Mouse (Mus musculus) inflammation-experienced regulatory T-cells, adult 6 months (primary cell): ENCODE data around the gene Rasal3. TPM values are rescaled to one million over a fixed set of nuclear protein-coding genes. Genes with fewer than 3 reads are reported as not detected.

Experiments
- ATAC-seq: one replicate; pipeline ENCODE4 v1.8.0; 2017
- polyA plus RNA-seq, 3 experiments: library from polyadenylated mRNA; unstranded; fragments of 100-300 nt; shearing (Covaris generic); gene quantifications; one replicate each; pipeline ENCODE4 v1.2.1; 2017

Gene Rasal3
- polyA plus RNA-seq = 100 to 1,000 TPM; 109 to 139 (median 109) TPM

DNA sequence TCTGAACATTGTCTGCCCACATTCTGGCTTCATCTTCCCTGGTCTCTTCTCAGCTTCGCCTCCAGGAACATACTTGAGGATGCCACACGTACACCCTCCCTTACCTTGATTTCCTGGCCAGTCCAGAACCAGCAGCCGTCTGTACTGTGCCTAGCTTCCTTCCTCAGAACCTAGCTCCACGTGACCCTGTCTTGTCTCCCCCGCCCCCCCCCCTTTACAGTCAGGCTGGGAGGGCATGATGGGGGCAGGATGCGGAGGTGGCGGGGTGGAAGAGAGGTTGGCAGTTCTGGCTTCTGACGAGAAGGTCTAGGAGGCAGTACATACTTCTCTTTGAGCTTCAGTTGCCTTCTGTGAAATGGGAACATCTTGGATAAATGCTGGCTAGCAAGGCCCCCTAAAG is at the start of gene Rasal3:
Gene Rasal3, minus strand, starts transcription at position 167 of the 400 bp plus-strand sequence.
- ATAC-seq = peak; percentile 85

DNA sequence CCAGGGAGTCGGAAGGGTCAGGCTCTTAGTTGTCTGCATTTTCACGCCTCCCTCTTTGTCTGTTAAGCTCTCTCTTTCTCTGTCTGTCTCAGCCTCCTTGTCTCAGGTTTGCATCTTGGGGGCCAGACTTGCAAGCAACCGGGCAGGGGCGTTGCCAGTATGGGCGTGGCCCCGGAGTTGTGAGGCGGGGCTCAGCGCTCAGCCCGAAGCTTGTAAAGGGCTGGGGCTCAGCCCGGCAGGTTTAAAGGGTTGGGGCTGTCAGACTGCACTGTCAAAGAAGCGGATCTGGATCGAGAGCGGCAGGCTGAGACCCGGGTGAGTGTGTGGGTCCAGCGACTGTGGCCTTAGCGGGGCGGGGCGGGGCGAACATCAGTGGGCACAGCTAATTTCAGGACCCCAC is 49.1 kb upstream of the Rasal3 start, which contains the start of gene Cyp4f39:
Gene Cyp4f39, plus strand, starts transcription at position 242 of the 400 bp plus-strand sequence.
- no peak for ATAC-seq

DNA sequence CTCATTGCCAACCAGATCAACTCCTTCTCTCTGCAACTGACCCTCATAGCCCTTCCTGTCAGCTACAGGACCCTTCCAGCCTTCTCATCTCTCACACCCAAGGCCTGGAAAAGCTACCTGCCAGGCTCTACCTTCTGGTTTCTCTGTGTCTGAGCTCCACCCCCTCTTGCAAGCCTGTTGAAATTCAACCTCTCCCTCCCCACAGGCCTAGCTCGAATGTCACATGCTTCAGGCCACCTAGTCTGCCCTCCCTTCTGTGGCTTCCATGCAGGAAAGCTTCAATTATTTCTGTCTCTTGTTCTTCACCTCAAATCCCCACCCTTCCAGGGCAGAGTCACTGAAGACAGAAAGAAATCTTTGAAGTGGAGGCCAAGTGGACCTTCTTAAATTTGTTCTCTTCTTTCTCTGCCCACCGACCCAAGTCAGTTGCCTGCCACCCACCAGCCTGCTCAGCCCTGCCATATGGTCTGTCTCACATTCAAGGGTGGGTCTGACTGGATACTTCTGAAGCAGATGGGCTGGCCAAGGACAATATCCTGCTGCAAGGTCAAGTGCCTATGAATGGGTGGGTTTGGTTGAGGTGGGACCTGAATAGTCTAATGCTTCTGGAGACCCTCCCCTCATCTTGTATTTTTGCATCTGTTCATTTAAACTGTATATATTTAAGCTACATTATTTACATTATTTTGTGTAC is 47.6 kb upstream of the Rasal3 start:
- ATAC-seq = no peak

DNA sequence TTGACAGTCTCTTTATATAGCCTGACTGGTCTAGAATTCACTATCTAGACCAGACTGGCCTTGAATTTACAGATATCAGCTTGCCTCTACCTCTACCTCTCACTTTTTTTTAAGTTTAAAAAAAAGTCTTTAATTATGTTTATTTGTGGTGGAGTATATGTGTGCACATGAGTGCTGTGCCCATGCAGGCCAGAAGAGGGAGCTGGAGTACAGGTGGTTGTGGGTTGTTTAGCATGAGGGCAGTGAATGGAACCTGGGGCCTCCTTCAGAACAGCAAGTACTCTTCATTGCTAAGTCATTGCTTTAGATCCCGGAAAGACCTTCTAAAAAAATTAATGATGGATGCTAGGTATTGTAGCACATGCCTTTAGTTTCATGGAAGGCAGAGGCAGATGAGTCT is 45.7 kb upstream of the Rasal3 start:
- ATAC-seq = no peak

DNA sequence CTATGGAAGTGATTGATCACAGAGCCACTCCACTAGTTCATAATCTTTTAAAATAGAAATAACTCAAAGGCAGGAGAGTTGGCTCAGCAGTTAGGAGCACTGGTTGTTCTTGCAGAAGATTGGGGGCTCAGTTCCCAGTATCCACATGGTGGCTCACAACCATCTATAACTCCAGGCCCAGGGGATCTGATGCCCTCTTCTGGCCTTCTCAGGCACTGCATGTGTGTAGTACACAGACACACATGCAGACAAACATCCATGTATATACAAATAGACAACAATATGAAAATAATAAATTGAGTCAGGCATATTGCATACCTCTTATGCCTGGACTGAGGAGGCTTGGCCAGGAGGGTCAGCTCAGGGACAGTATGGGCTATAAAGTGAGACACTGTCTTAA is 43.8 kb upstream of the Rasal3 start:
- ATAC-seq = no peak

DNA sequence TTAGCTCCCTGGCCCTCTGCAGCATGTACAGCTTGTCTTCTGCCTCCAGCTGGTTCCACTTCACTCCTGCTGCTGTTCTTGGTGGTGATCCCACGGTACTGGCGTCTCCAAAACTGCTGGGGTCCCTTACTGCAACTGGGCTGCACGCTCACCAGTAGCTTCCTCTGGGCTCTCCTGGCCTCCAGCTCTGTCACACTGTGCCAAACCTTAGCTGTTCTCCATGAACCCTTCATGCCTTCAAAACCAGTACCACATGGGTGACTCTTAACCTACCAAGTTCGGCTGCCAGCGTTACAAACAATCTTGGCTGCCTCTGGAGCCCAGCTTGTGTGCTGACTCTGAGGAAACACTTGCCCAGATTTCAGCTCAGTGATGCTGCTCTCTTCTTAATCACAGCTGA is 41.6 kb upstream of the Rasal3 start:
- no peak for ATAC-seq

DNA sequence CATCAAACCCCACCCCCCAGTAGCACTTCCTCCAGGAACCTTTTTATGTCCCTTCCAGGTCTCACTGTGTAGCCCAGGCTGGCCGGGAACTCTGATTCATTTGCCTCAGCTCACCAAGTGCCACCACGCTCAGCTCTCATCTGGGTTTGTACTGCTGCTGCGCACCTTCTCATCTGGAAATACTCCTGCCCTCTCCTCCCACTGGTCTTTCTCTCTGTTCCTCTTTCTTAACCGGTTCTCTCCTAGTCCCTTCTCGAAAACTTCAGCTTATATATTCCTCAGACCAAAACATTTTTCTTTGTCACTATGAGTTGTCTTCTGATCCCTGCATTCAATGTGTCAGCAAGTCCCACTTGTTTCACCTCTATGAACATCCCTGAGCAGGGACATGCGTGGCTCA is 39.9 kb upstream of the Rasal3 start:
- ATAC-seq = no peak

DNA sequence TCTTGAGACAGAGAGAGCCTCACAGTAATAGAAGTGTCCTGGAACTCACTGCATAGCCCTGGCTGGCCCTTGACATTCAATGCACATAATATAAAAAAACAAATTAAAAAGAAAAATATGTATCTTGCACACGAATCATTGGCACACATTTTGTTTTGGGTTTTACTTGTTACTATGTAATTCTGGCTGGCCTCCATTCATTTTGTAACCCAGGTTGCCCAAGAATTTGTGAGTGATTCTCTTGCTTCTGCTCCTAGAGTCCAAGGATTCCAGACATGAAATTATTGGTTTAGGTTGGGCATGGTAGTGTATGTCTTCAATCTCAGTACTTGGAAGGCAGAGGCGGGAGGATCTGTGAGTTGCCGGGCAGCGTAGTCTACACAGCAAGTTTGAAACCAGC is 33.7 kb upstream of the Rasal3 start:
- no peak for ATAC-seq

DNA sequence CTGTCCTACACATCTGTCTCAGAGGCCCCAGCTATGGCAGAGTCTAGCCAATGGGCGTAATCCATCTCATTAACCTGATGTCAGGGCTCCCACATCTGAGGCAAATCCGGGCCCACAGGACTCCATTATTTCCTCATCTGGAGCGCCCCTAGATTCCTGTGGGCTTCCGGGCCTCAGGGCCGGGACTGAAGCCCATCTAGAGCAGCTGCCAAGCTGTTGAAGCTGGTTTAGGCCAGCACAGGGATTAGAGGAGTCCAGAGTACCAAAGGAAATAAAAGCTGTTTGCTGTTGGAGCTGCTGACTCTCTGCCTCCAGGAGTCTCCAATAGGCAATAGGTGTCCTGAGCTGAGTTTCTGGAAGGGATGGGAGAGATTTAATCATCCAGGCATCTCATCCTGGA is 31.8 kb upstream of the Rasal3 start:
- no peak for ATAC-seq

DNA sequence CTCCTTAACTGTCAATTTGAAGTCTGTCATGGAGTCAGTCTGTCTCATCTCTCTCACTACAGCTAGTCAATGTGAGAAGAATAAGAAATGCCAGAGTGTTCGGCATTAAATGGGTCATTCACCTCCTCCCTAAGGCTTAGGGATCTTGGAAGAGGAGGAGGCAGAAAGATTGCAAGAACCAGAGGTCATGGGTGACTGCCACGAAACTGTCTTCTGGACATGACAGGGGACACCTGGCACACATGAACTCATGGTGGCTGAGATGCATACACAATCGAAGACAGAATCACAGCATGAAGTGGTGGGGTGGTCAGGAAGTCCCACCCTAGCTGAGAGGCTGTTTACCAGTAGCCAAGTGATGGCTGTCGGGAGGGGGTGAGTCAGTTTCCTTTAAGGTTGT is 30.9 kb upstream of the Rasal3 start:
- no peak for ATAC-seq

DNA sequence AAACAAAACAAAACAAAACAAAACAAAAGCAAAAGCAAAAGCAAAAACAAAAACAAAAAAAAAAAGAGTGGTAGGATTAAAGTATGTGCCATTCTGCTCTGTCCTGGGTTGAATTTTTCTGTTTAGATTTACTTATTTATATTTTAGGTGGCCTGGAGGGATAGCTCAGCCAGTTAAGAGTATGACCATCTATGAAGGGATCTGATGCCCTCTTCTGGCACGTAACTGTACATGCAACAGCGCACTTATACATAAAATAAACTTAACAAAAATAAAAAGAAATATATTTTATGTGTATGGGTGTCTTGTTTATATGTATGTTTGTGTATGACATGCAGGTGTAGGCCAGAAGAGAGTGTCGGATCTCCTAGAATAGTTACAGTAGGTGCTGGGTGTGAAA is 28.6 kb upstream of the Rasal3 start:
- peak; percentile 41 for ATAC-seq

DNA sequence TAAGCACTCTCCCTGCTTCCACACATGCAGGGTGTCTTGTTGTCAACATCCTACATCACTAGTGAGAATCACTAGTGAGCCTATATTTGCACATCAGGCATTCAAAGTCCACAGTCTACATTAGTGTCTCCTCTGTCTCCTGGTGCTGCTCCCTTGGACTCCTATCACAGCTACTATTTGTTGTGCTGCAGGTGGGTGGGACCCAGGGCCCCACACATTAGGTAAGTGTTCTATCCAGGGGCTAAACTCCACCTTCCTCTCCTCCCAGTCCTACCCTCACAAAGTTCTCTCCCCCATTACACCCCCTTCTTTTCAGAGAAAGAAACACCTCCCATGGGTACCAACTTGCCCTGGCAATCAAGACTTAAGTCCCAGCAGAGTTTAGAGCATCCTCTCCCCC is 23.2 kb upstream of the Rasal3 start:
- no peak for ATAC-seq

DNA sequence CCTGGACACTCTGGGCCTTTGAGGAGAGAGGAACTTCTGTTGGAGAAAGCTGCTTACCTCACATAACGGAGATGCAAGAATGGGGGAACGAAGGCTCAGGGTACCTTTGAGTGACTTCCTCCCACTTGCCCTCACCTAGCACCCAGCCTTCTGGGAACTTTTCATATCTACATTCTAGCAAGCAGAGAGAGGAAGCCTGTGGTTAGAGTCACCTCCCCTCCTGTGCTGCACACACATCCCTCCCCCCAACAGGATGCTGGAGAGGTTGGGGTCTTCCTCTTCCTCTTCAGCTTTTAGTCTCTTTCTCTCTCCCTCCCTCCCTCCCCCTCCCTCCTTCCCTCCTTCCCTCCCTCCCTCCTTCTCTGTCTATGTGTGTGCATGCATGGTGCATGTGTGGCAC is 20.7 kb upstream of the Rasal3 start, which contains the start of gene Pglyrp2:
Gene Pglyrp2, minus strand, starts transcription at position 134 of the 400 bp plus-strand sequence.
- peak; percentile 98 for ATAC-seq

DNA sequence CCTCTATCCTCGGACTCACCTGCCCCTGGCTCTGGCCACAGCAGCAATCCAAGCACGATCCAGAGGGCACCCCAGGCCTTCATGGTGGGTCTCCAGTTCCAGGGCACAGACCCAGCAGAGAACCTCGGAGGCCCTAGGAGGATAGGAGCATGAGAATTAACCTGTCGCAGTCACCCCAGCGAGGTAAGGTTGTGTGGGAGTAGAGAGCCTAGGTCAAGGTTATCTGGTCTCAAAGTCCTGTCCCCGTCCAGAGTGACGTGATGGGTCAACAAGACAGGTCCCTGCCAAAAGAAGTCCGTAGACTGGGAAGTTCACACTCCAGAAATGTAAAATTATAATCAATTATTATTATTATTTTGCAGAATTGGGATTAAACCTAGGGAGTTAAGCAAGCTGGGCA is 17.4 kb upstream of the Rasal3 start:
- ATAC-seq = no peak

DNA sequence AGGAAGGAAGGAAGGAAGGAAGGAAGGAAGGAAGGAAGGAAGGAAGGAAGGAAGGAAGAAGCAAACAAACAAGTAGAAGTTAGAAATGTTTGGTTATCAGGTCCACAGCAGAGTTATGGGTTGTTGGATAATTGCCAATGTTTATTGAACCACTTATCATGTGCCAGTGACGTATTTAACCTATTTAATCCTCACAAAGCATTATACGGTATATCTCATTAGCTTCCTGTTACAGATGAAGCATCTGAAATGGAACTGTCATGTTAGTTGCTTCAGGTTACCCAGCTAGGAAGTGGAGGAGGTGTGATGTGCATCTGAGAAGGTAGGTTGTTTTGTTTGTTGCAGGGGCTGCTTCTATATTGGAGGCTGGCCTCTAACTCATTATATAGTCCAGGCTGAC is 16.6 kb upstream of the Rasal3 start:
- ATAC-seq = no peak

DNA sequence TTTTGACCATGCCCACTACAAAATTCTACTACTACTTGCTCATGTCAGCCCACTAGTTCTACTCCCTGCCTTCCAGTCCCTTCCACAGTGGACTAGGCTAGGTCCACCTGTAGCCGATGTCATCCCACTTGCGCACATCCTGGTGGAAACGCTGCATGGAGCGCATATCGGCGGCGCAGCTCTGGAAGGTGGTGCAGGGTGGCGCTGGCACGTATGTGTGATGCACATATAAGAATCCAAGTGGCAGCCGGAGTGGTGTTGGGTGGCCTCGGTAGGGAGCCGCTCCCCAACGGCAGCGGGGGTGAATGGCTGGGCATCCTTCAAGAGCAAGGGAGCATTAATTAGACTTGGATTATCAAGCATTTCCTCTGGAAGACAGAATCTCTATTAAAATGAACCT is 13.4 kb upstream of the Rasal3 start:
- no peak for ATAC-seq

DNA sequence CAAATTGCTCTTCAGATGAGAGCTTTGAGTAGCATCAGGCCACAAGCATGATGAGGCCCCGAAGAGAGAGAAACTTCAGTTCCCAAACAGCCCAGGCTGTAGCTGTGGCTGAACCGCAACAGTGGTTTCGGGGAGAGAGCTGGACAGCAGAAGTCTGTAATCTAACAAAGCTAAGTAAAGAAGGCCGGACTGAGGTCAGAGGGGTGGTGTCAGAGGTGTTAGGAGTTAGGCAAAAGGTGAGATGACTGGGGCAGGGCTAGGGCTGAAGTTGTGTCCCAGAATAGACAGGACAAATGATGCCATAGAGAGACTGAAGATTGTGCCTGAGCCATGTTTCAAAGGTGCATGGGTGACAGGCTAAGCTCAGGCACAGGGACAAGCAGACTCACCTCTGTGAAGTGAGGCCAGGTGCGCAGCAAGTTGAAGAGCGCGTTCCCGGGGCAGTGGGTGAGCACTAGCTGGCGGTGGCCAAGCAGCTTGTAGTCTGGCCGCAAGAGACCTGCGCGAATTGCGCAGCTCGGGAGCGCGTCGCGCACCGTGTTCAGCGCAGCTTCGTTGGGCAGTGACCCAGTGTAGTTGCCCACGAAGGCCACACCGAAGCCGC is 12.1 kb upstream of the Rasal3 start:
- no peak for ATAC-seq

DNA sequence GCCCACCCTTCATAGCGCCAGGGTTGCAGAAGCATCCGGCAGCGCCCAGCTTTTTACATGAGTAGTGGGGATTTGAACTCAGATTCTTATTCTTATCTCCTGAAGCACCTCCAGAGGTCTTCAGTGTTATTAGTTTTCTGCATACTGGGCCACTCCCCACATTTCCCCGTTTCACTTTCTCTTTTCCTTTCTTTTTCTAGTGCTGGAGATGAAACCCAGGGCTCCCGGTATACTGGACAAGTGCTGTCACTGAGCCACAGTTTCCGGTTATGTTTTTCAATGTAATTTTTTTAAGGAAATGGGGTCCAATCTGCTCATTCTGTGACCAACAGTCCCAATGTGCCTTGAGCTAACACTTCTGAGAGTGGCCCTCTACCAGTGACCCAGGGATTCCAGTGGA is 8.5 kb upstream of the Rasal3 start:
- peak; percentile 43 for ATAC-seq

DNA sequence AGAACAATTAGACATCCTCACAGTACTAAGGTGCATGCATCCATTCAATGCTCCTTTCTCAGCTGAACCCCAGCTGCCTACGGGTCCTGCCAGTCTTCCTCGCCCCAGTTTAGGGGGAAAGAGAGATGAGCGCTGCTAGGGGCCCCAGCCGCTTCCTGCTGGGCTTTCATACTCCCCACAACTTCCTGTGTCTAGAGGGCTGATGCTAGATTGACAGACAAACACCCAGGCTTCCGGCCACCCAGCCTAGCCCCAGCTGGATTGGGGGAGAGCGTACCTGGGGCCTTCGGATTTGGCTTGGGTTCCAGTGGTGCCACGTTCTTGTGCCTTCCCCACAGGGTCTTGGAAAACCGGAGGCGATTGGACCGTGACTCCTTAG is 615 bp downstream of the Rasal3 start:
- peak; percentile 90 for ATAC-seq

DNA sequence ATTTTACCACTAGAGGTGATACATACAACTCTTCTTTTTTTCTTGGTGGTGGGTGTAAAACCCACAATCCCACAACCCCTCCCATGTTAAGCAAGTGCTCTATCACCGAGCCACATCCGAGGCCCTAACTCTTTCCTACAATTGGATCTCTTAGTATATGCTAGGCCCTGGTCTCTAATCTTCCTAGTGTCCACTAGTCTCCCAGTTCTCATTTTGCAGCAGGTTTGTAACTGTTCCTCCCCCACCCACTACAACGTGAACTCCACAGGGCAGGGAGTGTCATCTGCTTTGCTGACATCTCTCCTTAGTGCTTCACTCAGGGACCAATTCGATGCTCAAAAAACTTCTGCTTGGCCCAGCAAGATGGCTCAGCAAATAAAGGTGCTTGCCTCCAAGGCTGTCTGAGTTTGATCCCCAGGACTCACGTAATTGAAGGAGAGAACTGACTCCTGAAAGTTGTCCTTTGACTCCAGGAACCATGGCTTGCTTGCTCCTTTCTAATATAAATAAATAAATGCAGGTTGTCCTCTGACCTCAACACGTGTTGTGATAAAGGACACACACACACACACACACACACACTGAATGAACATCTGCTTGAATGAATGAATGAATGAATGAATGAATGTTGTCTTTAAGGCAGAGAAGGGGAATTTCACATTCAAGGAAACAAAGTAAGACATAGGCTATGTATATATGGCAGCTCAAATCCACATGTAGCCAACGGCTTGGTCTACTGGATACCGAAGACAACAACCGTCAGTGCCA is 1.2 kb downstream of the Rasal3 start:
- ATAC-seq = no peak

DNA sequence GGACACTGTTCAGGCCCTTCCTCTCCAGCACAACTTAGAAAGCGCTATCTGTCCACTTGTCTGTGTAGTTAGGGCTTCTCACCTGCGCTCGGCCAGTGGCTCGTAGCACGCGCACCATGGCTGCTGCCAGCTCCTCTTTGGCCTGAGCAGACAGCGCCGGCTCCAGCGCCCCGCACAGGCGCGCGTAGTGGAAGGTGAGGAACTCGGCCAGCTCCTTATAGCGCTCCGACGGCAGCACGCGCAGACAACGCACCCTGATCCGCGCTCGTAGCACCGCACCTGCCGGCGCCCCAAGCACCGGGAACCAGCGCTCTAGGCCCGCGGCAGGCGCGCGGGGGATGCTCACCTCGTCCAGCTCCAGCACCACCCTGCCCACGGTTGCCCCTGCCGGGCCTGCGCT is 7.1 kb downstream of the Rasal3 start:
- no peak for ATAC-seq

DNA sequence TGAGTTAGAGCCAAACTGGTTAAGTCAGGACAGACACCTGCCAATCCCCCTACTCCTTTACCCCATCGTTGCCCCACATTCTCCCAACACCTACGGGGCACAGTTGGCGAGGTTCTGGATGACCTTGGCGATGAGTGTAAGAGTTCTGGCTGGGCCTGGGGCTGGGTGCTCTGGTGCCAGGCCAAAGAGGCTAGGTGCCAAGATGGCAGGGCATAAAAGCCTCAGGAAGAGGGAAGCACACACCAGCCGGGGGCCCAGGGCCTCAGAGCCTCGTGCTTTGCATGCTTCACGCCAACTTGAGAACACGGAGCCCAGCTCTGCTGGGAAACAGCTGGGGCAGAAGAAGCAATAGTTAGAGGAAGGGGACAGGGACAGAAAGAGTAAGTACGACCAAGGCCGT is 9.4 kb downstream of the Rasal3 start:
- no peak for ATAC-seq

DNA sequence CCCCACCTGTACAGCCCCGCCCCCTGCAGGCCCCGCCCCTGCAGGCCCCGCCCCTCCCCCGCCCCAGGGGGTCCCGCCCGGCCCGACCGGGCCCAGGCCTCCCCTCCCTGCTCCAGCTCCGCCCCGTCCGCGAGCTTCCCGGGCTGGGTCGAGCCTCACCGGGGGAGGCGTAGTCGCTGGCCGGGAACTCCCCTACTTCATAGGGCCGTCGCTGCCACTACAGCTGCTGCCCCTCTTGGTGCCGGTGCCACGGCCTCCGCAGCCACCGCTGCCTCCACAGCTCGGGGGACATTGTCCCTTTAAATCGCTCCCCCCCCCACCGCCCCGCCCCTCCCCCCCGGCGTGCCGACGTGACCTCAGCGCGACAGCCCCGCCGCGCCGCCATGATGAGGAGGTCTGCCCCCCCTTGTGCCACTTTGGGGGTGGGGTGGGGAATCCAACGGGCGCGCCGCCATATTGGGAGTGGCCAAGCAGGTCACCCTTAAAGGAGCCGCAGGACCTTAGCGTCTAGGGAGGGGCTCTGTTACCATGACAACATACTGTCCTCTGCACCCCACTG is 14.2 kb downstream of the Rasal3 start, which contains the start of gene Wiz:
Gene Wiz, minus strand, starts transcription at position 339 of the 559 bp plus-strand sequence.
- ATAC-seq = peak; percentile 80
